Mouse (Mus musculus) thymus, postnatal 25 days (tissue): ENCODE results near the gene Ripk1.

Experiments used
- DNase-seq: peaks from one replicate; pipeline ENCODE4 v3.0.0; 2022

Ripk1 gene

GRCm38 (mm10) chr13:34002058-34003006 lies at the start of gene Ripk1, which contains the start of gene Serpinb6a:
Ripk1 (plus strand) TSS chr13:34002363.
Serpinb6a (minus strand) TSS chr13:34002794.
- peak; percentile 95 for DNase-seq

- no peak for DNase-seq
Measured at GRCm38 (mm10) chr13:33952947-33953346, 49.2 kb upstream of the Ripk1 start.

GRCm38 (mm10) chr13:33956571-33957421 lies 45.4 kb upstream of the Ripk1 start:
- no peak for DNase-seq

GRCm38 (mm10) chr13:33959771-33960170 lies 42.4 kb upstream of the Ripk1 start:
- no peak for DNase-seq

GRCm38 (mm10) chr13:33964206-33965046 lies 37.7 kb upstream of the Ripk1 start, which contains the start of gene Nqo2:
Nqo2 (plus strand) TSS chr13:33964687.
- DNase-seq: peak; percentile 42

GRCm38 (mm10) chr13:33965056-33966024 lies 36.8 kb upstream of the Ripk1 start:
- DNase-seq: no peak

- no peak for DNase-seq
Measured at GRCm38 (mm10) chr13:33966025-33966412, 36.1 kb upstream of the Ripk1 start.

GRCm38 (mm10) chr13:33966574-33966973 lies 35.6 kb upstream of the Ripk1 start:
- no peak for DNase-seq

GRCm38 (mm10) chr13:33989625-33990024 lies 12.5 kb upstream of the Ripk1 start:
- DNase-seq: no peak

GRCm38 (mm10) chr13:33995197-33995596 lies 7.0 kb upstream of the Ripk1 start:
- DNase-seq: peak; percentile 61

GRCm38 (mm10) chr13:34003058-34003457 lies 895 bp downstream of the Ripk1 start:
- DNase-seq: no peak

- DNase-seq: no peak
Measured at GRCm38 (mm10) chr13:34007234-34007633, 5.1 kb downstream of the Ripk1 start.

- no peak for DNase-seq
Measured at GRCm38 (mm10) chr13:34016927-34017569, 14.9 kb downstream of the Ripk1 start.

- no peak for DNase-seq
Measured at GRCm38 (mm10) chr13:34018521-34018920, 16.4 kb downstream of the Ripk1 start.

GRCm38 (mm10) chr13:34021998-34022397 lies 19.8 kb downstream of the Ripk1 start:
- DNase-seq: no peak

GRCm38 (mm10) chr13:34032041-34032440 lies 29.9 kb downstream of the Ripk1 start:
- DNase-seq: no peak

- no peak for DNase-seq
Measured at GRCm38 (mm10) chr13:34035424-34035823, 33.3 kb downstream of the Ripk1 start.

- DNase-seq: no peak
Measured at GRCm38 (mm10) chr13:34036726-34037125, 34.6 kb downstream of the Ripk1 start.

- peak; percentile 91 for DNase-seq
Measured at GRCm38 (mm10) chr13:34037172-34038055, 35.3 kb downstream of the Ripk1 start, which contains the start of gene Bphl. Bphl (plus strand) TSS chr13:34037597.

GRCm38 (mm10) chr13:34038056-34038432 lies 35.9 kb downstream of the Ripk1 start:
- DNase-seq: no peak
